Mouse (Mus musculus): ENCODE measurements at regions not wholly inside any gene's neighbourhood (a gene's known extent, or its start where the extent isn't known, plus 50 kb on each side); places are given as distances from the start of the nearest gene placed in this dataset.

DNA sequence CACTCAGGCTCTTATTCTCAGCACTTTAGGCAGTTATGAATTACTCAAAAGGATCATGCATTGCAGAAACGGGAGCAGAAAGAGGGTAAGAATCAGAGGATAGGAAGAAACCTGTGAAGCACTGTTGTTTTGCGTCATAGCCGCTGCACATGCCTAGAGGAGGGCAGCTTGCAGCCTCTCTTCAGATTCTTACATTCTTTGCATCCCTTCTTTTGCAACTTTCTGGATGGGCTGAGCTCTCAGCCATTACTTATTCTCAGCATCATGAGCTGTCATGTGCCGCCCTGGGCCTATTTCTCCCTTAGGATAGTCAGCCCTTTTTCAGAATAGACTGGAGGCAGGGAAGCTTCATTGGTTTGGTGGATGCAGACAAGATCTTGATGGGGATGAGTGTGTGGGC, 663.0 kb upstream of the 2610301B20Rik start:
- H3K4me1 ChIP-seq (ENCODE audit: control insufficient read depth in 2 of 2, insufficient read depth in 2 of 2, low read length in 2 of 2, poor library complexity in 1 of 2) = no peaks in the 10 kb centered on the region
- no peak overlapping the region for H3K4me3 ChIP-seq (ENCODE audit: insufficient read depth in 1 of 2, low read depth in 1 of 2, low read length in 2 of 2, poor library complexity in 1 of 2, severe bottlenecking in 1 of 2)
- no peak overlapping the region for H3K27ac ChIP-seq (ENCODE audit: insufficient read depth, low read depth, low read length, poor library complexity, severe bottlenecking)
- TF ChIP-seq ZNF384 (IDR thresholded peaks at IDR 0.05; ENCODE audit: low read depth, low read length) = no peak
- TF ChIP-seq CHD2 (IDR thresholded peaks at IDR 0.05; ENCODE audit: low read depth, low read length) = no peak
- TF ChIP-seq ZC3H11A (IDR thresholded peaks at IDR 0.05; ENCODE audit: borderline replicate concordance, low read depth, low read length) = no peak
- no peak for TF ChIP-seq HCFC1 (IDR thresholded peaks at IDR 0.05; ENCODE audit: borderline replicate concordance, insufficient read depth, low read length)
- TF ChIP-seq MAFK (IDR thresholded peaks at IDR 0.05; ENCODE audit: insufficient read depth, low read depth, low read length) = no peak
- no peak for DNase-seq (ENCODE audit: low read depth, low spot score)
- no peaks in the 10 kb centered on the region for H3K9me3 ChIP-seq (ENCODE audit: control insufficient read depth, insufficient read depth, low read depth, low read length)
- no peak overlapping the region for H3K9ac ChIP-seq (ENCODE audit: insufficient read depth, low read depth, low read length, poor library complexity, severe bottlenecking)
- no peaks in the 10 kb centered on the region for H3K36me3 ChIP-seq (ENCODE audit: control insufficient read depth, insufficient read depth, low read length, poor library complexity, severe bottlenecking)
- in situ Hi-C loops (cut with MboI; ENCODE audit: low sequenced_read_pairs in 2 of 2, unreplicated experiment in 2 of 2) = no loop called here

DNA sequence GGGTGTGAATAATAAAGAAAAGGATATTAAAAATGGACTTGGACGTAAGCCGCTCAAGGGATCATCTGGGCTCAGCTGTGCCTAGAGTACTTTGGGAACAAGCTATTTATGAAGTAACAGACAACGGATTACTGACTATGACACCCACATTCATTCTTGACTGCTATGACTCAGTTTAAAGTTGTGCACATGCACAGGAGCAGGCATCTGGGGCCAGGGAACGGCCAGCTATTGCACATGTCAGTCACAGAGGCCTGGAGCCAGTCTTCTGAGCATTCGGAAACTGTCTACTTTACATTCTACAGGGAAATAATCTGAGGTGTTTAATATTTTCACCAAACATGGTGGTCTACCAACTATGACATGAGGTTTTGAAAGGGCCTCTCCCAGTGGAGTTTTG, 639.0 kb upstream of the 2610301B20Rik start:
- TF ChIP-seq CHD2 (IDR thresholded peaks at IDR 0.05; ENCODE audit: low read depth, low read length) = no peak
- no peak for TF ChIP-seq ZC3H11A (IDR thresholded peaks at IDR 0.05; ENCODE audit: borderline replicate concordance, low read depth, low read length)
- TF ChIP-seq MAFK (IDR thresholded peaks at IDR 0.05; ENCODE audit: insufficient read depth, low read depth, low read length) = no peak
- no peak for TF ChIP-seq ZNF384 (IDR thresholded peaks at IDR 0.05; ENCODE audit: low read depth, low read length)
- TF ChIP-seq HCFC1 (IDR thresholded peaks at IDR 0.05; ENCODE audit: borderline replicate concordance, insufficient read depth, low read length) = no peak
- in situ Hi-C loops (cut with MboI; ENCODE audit: low sequenced_read_pairs in 2 of 2, unreplicated experiment in 2 of 2) = no loop called here

DNA sequence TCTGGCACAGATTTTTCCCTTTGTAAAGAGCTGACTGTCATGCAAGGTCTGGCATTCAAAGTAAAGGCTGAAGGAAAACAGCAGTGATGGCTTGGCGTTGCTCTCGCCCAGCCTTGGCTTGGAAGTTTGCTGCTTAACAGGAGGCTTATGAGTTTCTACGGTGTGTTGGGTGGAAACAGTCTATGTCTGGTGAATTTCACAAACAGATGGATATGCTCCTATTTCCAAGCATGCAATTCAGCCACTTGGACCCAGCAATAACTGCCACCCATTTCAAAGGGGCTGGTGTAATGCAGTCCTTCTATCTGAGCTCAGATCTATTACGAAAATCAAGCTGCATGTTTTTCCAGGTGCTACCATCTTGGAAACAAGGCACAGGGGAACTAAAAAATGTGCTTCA, 632.2 kb upstream of the 2610301B20Rik start:
- in situ Hi-C loops (cut with MboI; ENCODE audit: low sequenced_read_pairs in 2 of 2, unreplicated experiment in 2 of 2) = no loop called here
- TF ChIP-seq MAFK (IDR thresholded peaks at IDR 0.05; ENCODE audit: insufficient read depth, low read depth, low read length) (no peak), ZC3H11A (IDR thresholded peaks at IDR 0.05; ENCODE audit: borderline replicate concordance, low read depth, low read length) (no peak), CHD2 (IDR thresholded peaks at IDR 0.05; ENCODE audit: low read depth, low read length) (no peak), ZNF384 (IDR thresholded peaks at IDR 0.05; ENCODE audit: low read depth, low read length) (no peak), HCFC1 (IDR thresholded peaks at IDR 0.05; ENCODE audit: borderline replicate concordance, insufficient read depth, low read length) (no peak)
- H3K9ac ChIP-seq (ENCODE audit: insufficient read depth, low read depth, low read length, poor library complexity, severe bottlenecking) = no peak overlapping the region
- no peaks in the 10 kb centered on the region for H3K36me3 ChIP-seq (ENCODE audit: control insufficient read depth, insufficient read depth, low read length, poor library complexity, severe bottlenecking)
- no peak overlapping the region for H3K27ac ChIP-seq (ENCODE audit: insufficient read depth, low read depth, low read length, poor library complexity, severe bottlenecking)
- no peak overlapping the region for H3K4me3 ChIP-seq (ENCODE audit: insufficient read depth in 1 of 2, low read depth in 1 of 2, low read length in 2 of 2, poor library complexity in 1 of 2, severe bottlenecking in 1 of 2)
- H3K4me1 ChIP-seq (ENCODE audit: control insufficient read depth in 2 of 2, insufficient read depth in 2 of 2, low read length in 2 of 2, poor library complexity in 1 of 2) = no peaks in the 10 kb centered on the region
- no peaks in the 10 kb centered on the region for H3K9me3 ChIP-seq (ENCODE audit: control insufficient read depth, insufficient read depth, low read depth, low read length)
- no peak for DNase-seq (ENCODE audit: low read depth, low spot score)

More for the DNA sequence above, 639.0 kb upstream of the 2610301B20Rik start:
- no peak for DNase-seq (ENCODE audit: low read depth, low spot score)
- Histone ChIP-seq H3K36me3 (ENCODE audit: control insufficient read depth, insufficient read depth, low read length, poor library complexity, severe bottlenecking) (no peaks in the 10 kb centered on the region), H3K9ac (ENCODE audit: insufficient read depth, low read depth, low read length, poor library complexity, severe bottlenecking) (no peak overlapping the region), H3K4me3 (ENCODE audit: insufficient read depth in 1 of 2, low read depth in 1 of 2, low read length in 2 of 2, poor library complexity in 1 of 2, severe bottlenecking in 1 of 2) (no peak overlapping the region), H3K27ac (ENCODE audit: insufficient read depth, low read depth, low read length, poor library complexity, severe bottlenecking) (no peak overlapping the region), H3K9me3 (ENCODE audit: control insufficient read depth, insufficient read depth, low read depth, low read length) (no peaks in the 10 kb centered on the region), H3K4me1 (ENCODE audit: control insufficient read depth in 2 of 2, insufficient read depth in 2 of 2, low read length in 2 of 2, poor library complexity in 1 of 2) (no peaks in the 10 kb centered on the region)

DNA sequence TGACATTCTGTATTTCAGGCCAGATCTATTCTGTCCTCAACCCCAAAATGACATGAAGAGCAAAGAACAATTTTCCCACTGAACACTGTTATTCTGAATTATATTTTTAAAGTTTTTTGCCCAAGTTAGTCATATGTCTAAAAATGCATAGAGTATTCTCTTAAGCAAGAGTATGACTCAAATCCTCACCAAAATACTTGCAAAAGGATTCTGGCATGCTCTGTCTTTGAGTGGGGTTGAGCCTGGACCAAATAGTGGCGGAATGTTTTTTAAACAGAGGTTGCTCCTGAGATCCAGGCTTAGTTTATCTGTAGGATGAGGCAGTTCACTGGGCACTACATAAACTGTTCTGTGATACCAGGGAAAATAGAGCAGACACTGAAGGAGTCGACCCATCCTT, 631.4 kb upstream of the 2610301B20Rik start:
- Histone ChIP-seq H3K4me3 (ENCODE audit: insufficient read depth in 1 of 2, low read depth in 1 of 2, low read length in 2 of 2, poor library complexity in 1 of 2, severe bottlenecking in 1 of 2) (no peak overlapping the region), H3K4me1 (ENCODE audit: control insufficient read depth in 2 of 2, insufficient read depth in 2 of 2, low read length in 2 of 2, poor library complexity in 1 of 2) (no peaks in the 10 kb centered on the region), H3K9me3 (ENCODE audit: control insufficient read depth, insufficient read depth, low read depth, low read length) (no peaks in the 10 kb centered on the region), H3K36me3 (ENCODE audit: control insufficient read depth, insufficient read depth, low read length, poor library complexity, severe bottlenecking) (no peaks in the 10 kb centered on the region), H3K27ac (ENCODE audit: insufficient read depth, low read depth, low read length, poor library complexity, severe bottlenecking) (no peak overlapping the region), H3K9ac (ENCODE audit: insufficient read depth, low read depth, low read length, poor library complexity, severe bottlenecking) (no peak overlapping the region)
- DNase-seq (ENCODE audit: low read depth, low spot score) = no peak
- in situ Hi-C loops (cut with MboI; ENCODE audit: low sequenced_read_pairs in 2 of 2, unreplicated experiment in 2 of 2) = no loop called here
- TF ChIP-seq MAFK (IDR thresholded peaks at IDR 0.05; ENCODE audit: insufficient read depth, low read depth, low read length) = no peak
- TF ChIP-seq CHD2 (IDR thresholded peaks at IDR 0.05; ENCODE audit: low read depth, low read length) = no peak
- no peak for TF ChIP-seq ZC3H11A (IDR thresholded peaks at IDR 0.05; ENCODE audit: borderline replicate concordance, low read depth, low read length)
- TF ChIP-seq HCFC1 (IDR thresholded peaks at IDR 0.05; ENCODE audit: borderline replicate concordance, insufficient read depth, low read length) = no peak
- TF ChIP-seq ZNF384 (IDR thresholded peaks at IDR 0.05; ENCODE audit: low read depth, low read length) = no peak

Data from ES-E14 (cell line).